Mouse (Mus musculus) megakaryocyte, adult 5-6 weeks (primary cell): Measurements from ENCODE around the gene Sept10. TPM values are rescaled to one million over a fixed set of nuclear protein-coding genes. Genes with fewer than 3 reads are reported as not detected.

Experiments used
- total RNA-seq, 2 experiments: library from RNA; stranded (forward) in 1 of 2; stranded (reverse) in 1 of 2; fragments of 153-499, 151-499 nt in 1 of 2; fragments of 221-1000, 200-1000 nt in 1 of 2; gene quantifications; 2 replicates each; pipeline versions ENCODE4 v1.2.3 to v1.2.4; 2015 to 2017

Sept10 gene
- total RNA-seq, 2 experiments from 2014 or later = 19.8 to 54.9 TPM

Other genes with a start within 250 kb of the Sept10 start
- gene Sowahc, start 106 bp upstream of the Sept10 start, total RNA-seq (2015) = 50.0 and 54.3 TPM in 2 replicates
- 56.0 and 68.8 TPM in 2 replicates for gene Sowahc, start 106 bp upstream of the Sept10 start, total RNA-seq (2017)
- gene P4ha1, start 101.4 kb upstream of the Sept10 start, total RNA-seq (2015) = 9.6 and 14.3 TPM in 2 replicates
- 19.2 and 25.0 TPM in 2 replicates for gene P4ha1, start 101.4 kb upstream of the Sept10 start, total RNA-seq (2017)
- gene Gm10273, start 173.8 kb upstream of the Sept10 start, total RNA-seq (2015) = 33.3 and 39.3 TPM in 2 replicates
- gene Gm10273, start 173.8 kb upstream of the Sept10 start, total RNA-seq (2017) = 25.7 and 55.3 TPM in 2 replicates
- gene Pla2g12b, start 181.8 kb upstream of the Sept10 start, total RNA-seq (2015) = not detected in 2 replicates
- not detected in 2 replicates for gene Pla2g12b, start 181.8 kb upstream of the Sept10 start, total RNA-seq (2017)
- 0.50 and 1.2 TPM in 2 replicates for gene Oit3, start 219.9 kb upstream of the Sept10 start, total RNA-seq (2015)
- gene Oit3, start 219.9 kb upstream of the Sept10 start, total RNA-seq (2017) = 0.66 and 7.1 TPM in 2 replicates